Mouse (Mus musculus): ENCODE data around the gene Tnmd.
A peak's percentile ranks its signal among the peaks of the same experiment; 100 is the strongest.

Tnmd gene

DNA sequence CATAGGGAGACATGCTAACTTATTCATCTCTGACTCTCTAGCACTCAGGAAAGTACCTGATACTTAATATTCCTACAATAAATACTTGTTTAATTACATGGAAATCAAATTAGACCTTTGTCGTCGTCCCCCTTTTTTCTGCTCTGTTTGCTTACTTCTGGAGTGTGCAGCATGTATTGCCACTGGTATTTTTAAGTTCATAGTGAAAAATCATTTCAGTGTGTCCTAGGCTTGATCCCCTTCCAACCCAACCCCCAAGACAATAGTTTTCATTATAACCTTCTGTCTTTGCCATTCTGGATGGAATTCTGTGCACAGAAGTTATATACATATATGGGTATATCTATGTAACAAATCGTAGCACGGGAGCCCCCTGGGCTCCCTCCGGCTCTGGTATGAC lies at the start of gene Tnmd:
Gene Tnmd, plus strand, starts transcription at position 301 of the 400 bp plus-strand sequence.
- no peak for DNase-seq (ENCODE audit: low read depth, low spot score)

DNA sequence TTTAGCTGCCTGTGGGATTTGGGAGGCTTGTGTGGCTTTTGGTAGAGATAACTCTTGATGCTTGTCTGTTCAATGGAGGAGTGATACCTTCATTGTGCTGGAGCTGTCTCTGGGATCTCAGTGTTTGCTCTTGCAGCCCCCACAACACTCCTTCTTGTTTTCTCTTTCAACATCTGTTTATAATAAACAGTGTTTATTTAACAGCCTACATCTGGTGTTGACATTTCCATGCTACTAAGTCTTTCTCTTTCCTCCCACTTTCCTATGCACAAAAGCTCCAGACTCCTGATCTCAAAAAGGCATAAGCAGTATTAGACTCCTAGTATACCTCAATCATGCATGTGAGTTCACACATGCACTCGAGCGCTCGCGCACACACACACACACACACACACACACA lies 2.9 kb downstream of the Tnmd start:
- DNase-seq (ENCODE audit: low read depth, low spot score) = no peak

DNA sequence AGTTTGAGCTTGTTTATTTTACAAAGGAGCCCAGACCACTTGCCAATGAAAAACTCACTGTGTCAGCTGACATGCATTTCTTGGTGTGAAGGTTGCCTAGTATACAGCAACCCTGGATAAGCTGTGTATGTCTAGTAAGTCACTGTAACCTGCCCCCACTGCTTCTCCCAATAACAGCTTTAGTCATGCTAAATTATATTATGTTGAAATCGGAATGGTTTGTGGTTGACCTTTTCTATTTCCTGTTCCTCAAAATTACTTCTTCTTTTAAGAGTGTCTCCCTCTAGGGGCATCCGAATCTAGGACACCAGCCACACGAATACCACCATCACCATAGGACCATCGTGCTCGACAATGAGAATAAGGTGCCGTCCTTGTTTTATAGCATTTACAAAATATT lies 19.0 kb downstream of the Tnmd start:
- no peak for DNase-seq (ENCODE audit: low read depth, low spot score)

DNA sequence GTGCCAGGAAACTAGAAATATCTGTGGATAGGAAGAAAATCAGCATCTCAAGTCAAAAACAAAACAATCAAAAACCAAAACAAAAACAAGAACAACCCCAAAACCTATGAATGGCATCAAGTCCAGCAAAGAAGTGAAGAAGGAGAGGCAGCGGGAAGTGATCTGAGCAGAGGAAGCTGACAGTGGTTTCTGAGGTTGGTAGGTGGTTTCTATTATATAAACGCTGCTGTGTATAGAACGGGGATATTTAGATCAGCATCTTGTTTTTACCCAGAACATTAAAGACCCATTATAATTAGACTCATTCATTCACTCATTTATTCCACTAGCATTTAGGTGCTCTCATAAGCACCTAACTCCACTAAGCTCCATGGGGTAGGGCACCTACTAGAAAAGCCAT lies 36.5 kb downstream of the Tnmd start:
- DNase-seq (ENCODE audit: low read depth, low spot score) = no peak

GRCm38 (mm10) chrX:133888111-133888510 lies 37.3 kb downstream of the Tnmd start:
- DNase-seq (ENCODE audit: low read depth, low spot score) = no peak

DNA sequence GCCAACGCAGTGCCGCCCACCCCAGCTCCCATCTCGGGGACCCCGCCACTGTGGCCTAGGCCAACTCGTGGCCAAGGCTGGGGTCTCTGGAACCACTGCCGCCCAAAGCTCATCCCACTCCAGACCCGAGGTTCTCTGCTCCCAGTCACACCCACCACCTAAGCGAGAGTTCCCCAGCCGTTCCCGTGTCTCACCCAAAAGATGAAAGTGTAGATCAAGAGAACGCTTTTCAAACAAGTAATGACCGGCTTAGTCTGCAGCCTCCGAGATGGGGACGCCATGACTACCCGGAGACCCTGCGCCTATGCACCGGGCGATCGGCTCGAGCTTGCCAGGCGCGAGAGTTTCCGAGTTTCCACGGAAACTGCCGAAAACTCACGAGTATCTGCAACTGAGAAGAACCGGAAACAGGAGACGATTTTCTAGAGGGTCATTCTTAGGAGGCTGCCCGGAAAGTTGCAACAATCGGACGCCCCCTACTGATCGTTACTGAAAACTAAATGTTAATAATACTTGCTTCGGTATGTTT lies 47.3 kb downstream of the Tnmd start, which contains the start of gene Tspan6:
Gene Tspan6, minus strand, starts transcription at position 416 of the 529 bp plus-strand sequence.
- peak; percentile 20 for DNase-seq (ENCODE audit: low read depth, low spot score)

GRCm38 (mm10) chrX:133908261-133908660 lies 57.5 kb downstream of the Tnmd start, which contains the start of gene Srpx2:
Srpx2 (plus strand) TSS chrX:133908426.
- DNase-seq (ENCODE audit: low read depth, low spot score) = no peak

DNA sequence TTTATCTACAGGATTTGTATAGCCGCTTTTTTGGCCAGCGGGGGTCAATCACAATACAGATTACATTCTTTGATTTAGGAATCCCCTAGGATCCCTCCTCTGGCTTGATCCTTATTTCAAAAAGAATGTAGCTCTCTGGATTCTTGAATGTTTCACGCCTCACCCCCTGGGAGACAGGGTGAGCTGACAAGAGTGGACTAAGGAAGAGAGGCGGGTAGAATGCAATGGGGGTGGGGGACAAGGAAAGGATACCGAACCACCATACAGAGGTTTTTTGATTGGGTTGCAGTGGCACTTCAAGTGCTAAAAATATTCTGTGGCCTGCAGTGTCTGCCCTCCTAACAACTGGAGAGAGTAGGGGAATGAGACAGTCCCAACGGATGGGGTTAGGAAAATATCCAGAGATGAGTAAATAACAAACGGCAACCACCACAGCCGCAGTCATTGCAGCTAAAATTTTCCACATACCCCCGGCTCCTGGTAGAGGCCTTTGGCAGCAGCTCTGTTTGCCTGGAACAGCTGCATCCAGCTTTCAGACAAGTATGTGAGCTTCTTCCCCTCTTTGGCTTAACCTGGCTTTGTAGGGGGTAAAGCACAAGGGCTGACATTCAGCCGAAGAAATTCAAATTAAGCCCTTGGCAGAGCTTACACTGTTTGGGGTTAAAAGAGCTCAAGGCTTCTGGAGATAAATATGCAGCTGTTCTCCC lies 60.8 kb downstream of the Tnmd start:
- DNase-seq (ENCODE audit: low read depth, low spot score) = no peak

- DNase-seq (ENCODE audit: low read depth, low spot score) = no peak
Observed at GRCm38 (mm10) chrX:133913006-133913405, 62.2 kb downstream of the Tnmd start.

GRCm38 (mm10) chrX:133914219-133914618 lies 63.4 kb downstream of the Tnmd start:
- no peak for DNase-seq (ENCODE audit: low read depth, low spot score)
